Mouse (Mus musculus) G1E (cell line): ENCODE measurements around the gene Gm10570.

Source experiments
- CTCF ChIP-seq: IDR thresholded peaks from 2 replicates; pipeline ENCODE4 v1.5.1; 2012; ENCODE audit warnings: low read depth, low read length, inconsistent platforms, mixed read lengths
- GATA1 ChIP-seq: IDR thresholded peaks from 2 replicates; pipeline ENCODE4 v1.6.1; 2012; ENCODE audit warnings: borderline replicate concordance, low read length, inconsistent platforms, mixed read lengths
- GATA2 ChIP-seq: IDR thresholded peaks from 2 replicates; pipeline ENCODE4 v1.6.1; 2012; ENCODE audit warnings: low read depth, low read length, inconsistent platforms, borderline replicate concordance
- POLR2AphosphoS5 ChIP-seq: IDR thresholded peaks from 2 replicates; pipeline ENCODE4 v1.6.1; 2012; ENCODE audit warnings: low read depth, low read length, inconsistent platforms; ENCODE audit not compliant: insufficient replicate concordance
- TAL1 ChIP-seq: conservative IDR thresholded peaks from 2 replicates; pipeline ENCODE4 v1.6.1; 2012; ENCODE audit warnings: low read depth, low read length, inconsistent platforms, mixed read lengths

- TF ChIP-seq CTCF = no peak
- TF ChIP-seq GATA1 = no peak
- TF ChIP-seq GATA2 = no peak
- TF ChIP-seq POLR2AphosphoS5 = no peak
- no peak for TF ChIP-seq TAL1
Measured at GRCm38 (mm10) chr4:130315771-130316527, 7.5 kb upstream of the Gm10570 start.
